Mouse (Mus musculus) adrenal gland, adult 10 weeks (tissue): Measurements from ENCODE around the gene Pkdrej. TPM values are rescaled to one million over a fixed set of nuclear protein-coding genes. Genes with fewer than 3 reads are reported as not detected.

ENCODE experiments used
- polyA plus RNA-seq: library from polyadenylated mRNA; stranded (reverse); fragments of 350-450 nt; fragmentation: Illumina TruSeq; extraction: RNeasy Lipid Tissue Mini Kit (QIAGEN cat#74804); gene quantifications from one replicate; pipeline ENCODE4 v1.2.3, GENCODE M21; 2014; ENCODE audit warnings: low read depth, low replicate concordance

The Pkdrej gene
- polyA plus RNA-seq: 0.12 TPM

GRCm38 (mm10) chr15:85821203-85822010 is at the start of gene Pkdrej:
Gene Pkdrej, minus strand, starts transcription at chr15:85821734.

DNA sequence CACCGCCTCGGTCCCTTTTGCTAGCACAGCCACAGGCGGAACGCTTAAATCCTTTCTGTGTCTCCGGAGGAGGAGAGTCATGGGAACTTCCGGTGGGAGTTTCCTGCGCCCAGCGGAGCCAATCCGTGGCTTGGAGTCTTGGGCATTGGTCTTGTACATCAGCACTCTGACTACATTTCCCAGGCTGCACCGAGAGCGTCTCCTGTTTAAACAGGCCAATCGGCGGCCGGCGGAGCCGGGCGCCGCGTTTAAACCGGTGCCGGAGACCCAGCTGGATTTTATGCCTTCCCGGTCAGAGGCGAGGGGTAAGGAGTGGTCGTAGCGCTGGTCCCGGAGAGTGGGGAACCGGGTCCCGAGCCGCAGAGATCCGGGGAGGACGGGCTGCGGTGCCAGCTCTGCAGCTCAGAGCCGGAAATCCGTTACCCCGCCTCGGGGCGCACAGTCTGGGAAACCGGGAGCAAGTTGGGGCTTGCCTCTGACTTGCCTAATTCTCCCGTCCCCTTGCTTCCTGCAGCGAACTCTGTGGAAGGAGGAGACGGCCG is 38.0 kb upstream of the Pkdrej start, which contains the start of gene Gtse1:
TSS of gene Gtse1 (plus strand) at position 256 of the 542 bp plus-strand sequence.

DNA sequence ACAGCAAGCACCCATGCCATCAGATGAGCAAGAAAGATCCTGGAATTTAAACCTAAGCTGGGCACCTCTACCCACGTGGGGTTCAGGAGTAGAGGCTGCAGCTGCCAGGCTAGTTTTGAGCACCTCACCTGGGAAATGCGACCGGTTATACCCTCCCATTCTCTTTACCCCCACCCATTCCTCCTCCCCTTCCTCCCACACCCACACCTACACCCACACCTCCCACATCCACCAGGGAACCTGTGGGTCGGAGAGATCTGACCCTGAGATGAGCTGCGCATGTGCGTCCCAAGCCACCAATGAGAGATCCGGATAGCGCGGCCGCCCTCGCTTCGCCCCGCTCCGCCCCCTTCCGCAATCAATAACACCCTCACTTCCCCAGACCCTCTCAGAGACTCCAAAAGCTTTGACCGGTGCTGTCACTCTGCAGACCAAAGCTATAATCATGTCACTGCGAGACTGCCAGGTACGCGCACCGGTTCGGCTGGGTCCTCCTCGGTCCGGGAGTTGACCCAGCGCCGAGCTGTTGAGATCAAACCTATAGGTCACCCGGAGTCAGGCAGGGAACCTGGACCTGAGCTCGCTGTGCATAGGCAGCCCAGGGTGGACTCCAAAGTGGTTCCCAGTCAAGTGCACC is 10.5 kb upstream of the Pkdrej start, which contains the start of gene Ttc38:
TSS of gene Ttc38 (plus strand) at position 353 of the 637 bp plus-strand sequence.

DNA sequence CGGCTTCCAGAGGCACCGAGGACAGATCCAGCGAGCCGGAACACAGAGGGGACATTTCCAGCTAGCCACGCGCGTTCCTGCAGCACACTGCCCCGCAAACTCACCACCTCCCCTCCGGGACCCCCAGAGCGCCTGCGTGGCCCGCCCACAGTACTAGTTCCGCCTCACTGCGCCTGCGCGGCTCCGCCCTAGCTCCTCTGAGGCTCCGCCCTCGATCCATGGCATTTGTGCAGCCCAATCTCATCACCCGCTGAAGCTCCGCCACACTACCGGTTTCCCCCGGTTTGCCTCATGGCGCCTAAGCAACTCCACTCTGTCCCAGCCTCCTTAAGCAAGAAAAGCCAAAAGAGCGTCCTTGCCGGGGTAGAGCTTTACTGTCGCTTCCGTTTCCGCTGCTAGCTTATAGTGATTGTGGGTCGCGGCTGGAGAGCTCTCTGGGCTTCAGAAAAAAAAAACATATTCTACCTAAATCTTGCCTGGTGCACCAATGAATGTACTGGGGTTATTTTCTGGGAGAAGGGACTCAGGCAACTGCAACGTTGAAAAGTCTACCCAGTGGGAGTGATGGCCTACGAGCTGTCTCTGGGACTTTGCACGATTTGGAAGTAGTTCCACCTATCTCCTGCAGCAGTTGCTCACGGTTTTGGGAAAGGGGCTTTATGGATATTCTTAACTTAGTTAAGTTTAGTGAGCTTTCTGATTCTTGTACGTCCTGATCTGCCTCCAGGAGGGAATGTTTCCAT is 9.8 kb downstream of the Pkdrej start, which contains the start of gene Cdpf1:
TSS of gene Cdpf1 (minus strand) at position 163 of the 743 bp plus-strand sequence.

Other genes starting within 250 kb of the Pkdrej start
- gene Wnt7b, start 239.3 kb downstream of the Pkdrej start, polyA plus RNA-seq: not detected
- 5.3 TPM for gene Ppara, start 86.8 kb downstream of the Pkdrej start, polyA plus RNA-seq
- 1.3 TPM for gene Cdpf1, start 10.0 kb downstream of the Pkdrej start, polyA plus RNA-seq
- 8.0 TPM for gene Ttc38, start 10.6 kb upstream of the Pkdrej start, polyA plus RNA-seq
- gene Gtse1, start 38.0 kb upstream of the Pkdrej start, polyA plus RNA-seq: not detected
- gene Trmu, start 57.6 kb upstream of the Pkdrej start, polyA plus RNA-seq: 11.7 TPM
- gene Celsr1, start 212.0 kb upstream of the Pkdrej start, polyA plus RNA-seq: not detected
- 2.0 TPM for gene Gramd4, start 236.0 kb upstream of the Pkdrej start, polyA plus RNA-seq